Mouse (Mus musculus): Measurements from ENCODE around the gene Vmn1r188. TPM values are rescaled to one million over a fixed set of nuclear protein-coding genes. Genes with fewer than 3 reads are reported as not detected.
"Not testable (repeated sequence)": the region's sequence is repeated elsewhere in the genome, so short reads cannot be mapped to it uniquely, and the experiment has no call there.

Gene Vmn1r188
- polyA plus RNA-seq, 1 experiment from 2014 or later, result not detected

DNA sequence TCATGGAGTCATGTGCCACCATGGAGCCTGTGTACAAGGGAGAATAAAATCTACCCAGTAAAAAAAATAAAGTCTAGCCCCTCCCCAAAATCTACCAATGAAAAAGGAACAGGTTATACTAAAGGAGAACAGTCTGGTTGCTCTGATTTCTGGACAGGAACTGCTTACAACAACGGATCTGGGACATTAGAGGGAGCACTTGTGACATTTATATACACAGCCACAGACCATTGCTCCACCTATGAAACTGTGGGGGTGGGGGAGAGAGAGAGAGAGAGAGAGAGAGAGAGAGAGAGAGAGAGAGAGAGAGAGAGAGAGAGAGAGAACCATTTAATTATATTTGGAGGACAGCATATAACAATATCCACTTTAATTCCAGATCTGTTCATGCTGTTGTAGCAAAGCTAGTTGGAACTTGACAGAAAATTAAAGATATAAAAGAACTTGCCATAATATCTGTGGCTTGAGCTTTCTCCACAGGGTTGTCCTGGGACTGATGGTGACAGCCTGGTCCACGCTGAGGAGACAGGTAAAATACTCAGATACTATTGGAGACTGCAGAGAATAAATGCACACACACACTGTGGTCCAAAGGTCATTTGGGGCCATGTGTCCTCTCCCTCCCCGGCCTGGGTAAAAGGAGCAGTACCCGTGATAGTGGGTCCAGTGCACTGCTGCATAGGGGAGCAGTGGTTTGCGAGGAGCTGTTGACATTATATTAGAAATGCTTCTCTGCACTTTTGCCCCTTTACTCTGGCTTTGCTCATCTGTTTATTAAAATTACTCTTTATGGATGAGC is 52.5 kb downstream of the Vmn1r188 start:
- H3K4me3 ChIP-seq (replicated peaks; ENCODE audit: low read length); H3K9ac ChIP-seq (ENCODE audit: low read length); H3K36me3 ChIP-seq (ENCODE audit: control insufficient read depth, insufficient read depth, low read length); H3K27ac ChIP-seq (ENCODE audit: low read length); H3K9me3 ChIP-seq (replicated peaks; ENCODE audit: control insufficient read depth, low read length); H3K4me1 ChIP-seq (ENCODE audit: control insufficient read depth, insufficient read depth, low read length); H3K27me3 ChIP-seq (ENCODE audit: control insufficient read depth, insufficient read depth, low read length); ATAC-seq (ENCODE audit: insufficient read depth, low FRiP score); H3K4me2 ChIP-seq (ENCODE audit: low read depth, low read length): not testable (repeated sequence)
- WGBS, result 56% methylated on average over 5 of the region's 5 CpGs

Small RNA genes lying within 50 kb of the gene (microRNA-seq; reads per million reads assigned to microRNA genes)
- not detected for gene Gm26300
- gene Gm44390, result 0.50 reads per million
- not detected for gene Gm44486

Other genes starting within 250 kb of the Vmn1r188 start
- 5.3 and 6.2 TPM in 2 replicates for gene Zfp184, start 139.3 kb upstream of the Vmn1r188 start, polyA plus RNA-seq (2015; fragmentation: Nextera tagmentation; extraction: Ambion mirVana)
- gene Pom121l2, start 103.2 kb upstream of the Vmn1r188 start, polyA plus RNA-seq (2015; fragmentation: Nextera tagmentation; extraction: Ambion mirVana), result 0.09 TPM in 1 of 2 replicates, not detected in the other
- 0.92 and 1.1 TPM in 2 replicates for gene Prss16, start 74.7 kb upstream of the Vmn1r188 start, polyA plus RNA-seq (2015; fragmentation: Nextera tagmentation; extraction: Ambion mirVana)
- 10.9 TPM in 1 of 2 replicates, not detected in the other for gene Hist1h2ah, start 48.9 kb upstream of the Vmn1r188 start, polyA plus RNA-seq (2015; fragmentation: Nextera tagmentation; extraction: Ambion mirVana)
- 2.6 and 4.0 TPM in 2 replicates for gene Hist1h2bk, start 48.6 kb upstream of the Vmn1r188 start, polyA plus RNA-seq (2015; fragmentation: Nextera tagmentation; extraction: Ambion mirVana)
- 13.4 and 15.5 TPM in 2 replicates for gene Hist1h4i, start 43.1 kb upstream of the Vmn1r188 start, polyA plus RNA-seq (2015; fragmentation: Nextera tagmentation; extraction: Ambion mirVana)
- gene Hist1h2ag, start 41.5 kb upstream of the Vmn1r188 start, polyA plus RNA-seq (2015; fragmentation: Nextera tagmentation; extraction: Ambion mirVana), result 17.8 and 25.3 TPM in 2 replicates
- gene Hist1h2bj, start 41.2 kb upstream of the Vmn1r188 start, polyA plus RNA-seq (2015; fragmentation: Nextera tagmentation; extraction: Ambion mirVana), result 5.6 and 10.3 TPM in 2 replicates
- gene Vmn1r189, start 21.4 kb downstream of the Vmn1r188 start, polyA plus RNA-seq (2015; fragmentation: Nextera tagmentation; extraction: Ambion mirVana), result not detected in 2 replicates
- gene Vmn1r191, start 99.5 kb downstream of the Vmn1r188 start, polyA plus RNA-seq (2015; fragmentation: Nextera tagmentation; extraction: Ambion mirVana), result not detected in 2 replicates
- gene Vmn1r192, start 106.7 kb downstream of the Vmn1r188 start, polyA plus RNA-seq (2015; fragmentation: Nextera tagmentation; extraction: Ambion mirVana), result not detected in 2 replicates
- gene Vmn1r193, start 138.7 kb downstream of the Vmn1r188 start, polyA plus RNA-seq (2015; fragmentation: Nextera tagmentation; extraction: Ambion mirVana), result not detected in 2 replicates
- gene Vmn1r194, start 159.8 kb downstream of the Vmn1r188 start, polyA plus RNA-seq (2015; fragmentation: Nextera tagmentation; extraction: Ambion mirVana), result not detected in 2 replicates
- not detected in 2 replicates for gene Vmn1r195, start 186.1 kb downstream of the Vmn1r188 start, polyA plus RNA-seq (2015; fragmentation: Nextera tagmentation; extraction: Ambion mirVana)
- gene Vmn1r196, start 205.5 kb downstream of the Vmn1r188 start, polyA plus RNA-seq (2015; fragmentation: Nextera tagmentation; extraction: Ambion mirVana), result not detected in 2 replicates
- not detected in 2 replicates for gene Vmn1r197, start 240.1 kb downstream of the Vmn1r188 start, polyA plus RNA-seq (2015; fragmentation: Nextera tagmentation; extraction: Ambion mirVana)

Measured in stomach, embryonic 16.5 days (tissue).